Mouse (Mus musculus) stomach, postnatal 0 days (tissue): ENCODE results near the gene Pcbd2.
A peak's percentile ranks its signal among the peaks of the same experiment; 100 is the strongest.

Source experiments
- CTCF ChIP-seq: IDR thresholded peaks from 2 replicates; pipeline ENCODE4 v1.5.1; 2016; ENCODE audit warnings: antibody characterized with exemption, low read depth, mild to moderate bottlenecking, moderate library complexity
- EP300 ChIP-seq: optimal IDR thresholded peaks from 2 replicates; pipeline ENCODE3; 2016; ENCODE audit warnings: antibody characterized with exemption

- TF ChIP-seq CTCF (peak; percentile 74), EP300 (no peak)
Observed at GRCm38 (mm10) chr13:55757645-55758044, 30.5 kb downstream of the Pcbd2 start.
